Mouse (Mus musculus): ENCODE data around the gene March8.

DNA sequence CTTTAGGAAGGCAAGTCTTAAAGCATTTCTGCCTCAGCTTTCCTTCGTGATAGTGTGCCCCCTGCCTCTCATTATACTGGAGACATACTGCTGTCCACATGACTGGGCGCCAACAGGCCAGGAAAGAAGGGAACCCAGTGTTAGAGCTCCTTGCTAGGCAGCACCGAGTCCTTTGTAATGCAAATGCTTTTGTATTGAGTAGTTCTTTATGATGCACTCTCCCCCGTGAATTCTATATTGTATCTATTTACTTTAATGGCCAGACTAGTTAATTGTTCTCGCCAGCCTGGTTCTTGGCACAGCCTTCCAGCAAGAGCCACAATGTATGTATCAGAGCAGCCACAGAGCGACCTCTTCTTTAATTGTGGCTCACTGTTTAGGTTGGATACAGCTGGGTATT lies 59.8 kb downstream of the March8 start:
- no peak for TF ChIP-seq POLR2A (IDR thresholded peaks at IDR 0.05; ENCODE audit: borderline replicate concordance, extremely low read depth, low read depth, low read length)
- TF ChIP-seq CTCF (IDR thresholded peaks at IDR 0.05; ENCODE audit: insufficient read depth, low read length): no peak

Measured in lung, adult 2 months (tissue).